Mouse (Mus musculus): ENCODE results near the gene Foxred2. TPM values are rescaled to one million over a fixed set of nuclear protein-coding genes. Genes with fewer than 3 reads are reported as not detected.

Foxred2 gene
- polyA plus RNA-seq, 1 experiment from 2014 or later: 3.2 TPM

- H3K4me1 ChIP-seq (replicated peaks; ENCODE audit: insufficient read depth, low read length): peaks cover 9% of the 10 kb centered on the region; the same call in 1 of the 2 replicates
- no peak for TF ChIP-seq CTCF (IDR thresholded peaks at IDR 0.05; ENCODE audit: low read depth)
- H3K9me3 ChIP-seq (replicated peaks; ENCODE audit: low read length): no peaks in the 10 kb centered on the region
- H3K27ac ChIP-seq: no peak overlapping the region
- H3K27me3 ChIP-seq (ENCODE audit: insufficient read depth, low read length): no peaks in the 10 kb centered on the region
- peaks cover 81% of the 10 kb centered on the region for H3K36me3 ChIP-seq (ENCODE audit: insufficient read depth, low read length)
- no peak for ATAC-seq (replicated peaks; ENCODE audit: low FRiP score, low read depth)
- H3K4me3 ChIP-seq (replicated peaks; ENCODE audit: low read depth, low read length): no peak overlapping the region
- 85% methylated on average over 9 of the region's 9 CpGs for WGBS
- no peak overlapping the region for H3K4me2 ChIP-seq (ENCODE audit: low read length)
- no peak for DNase-seq (ENCODE audit: low spot score)
- H3K9ac ChIP-seq (ENCODE audit: low read depth, low read length): no peak overlapping the region
These were observed 8.6 kb upstream of the Foxred2 start for GRCm38 (mm10) chr15:77965117-77965528.

DNA sequence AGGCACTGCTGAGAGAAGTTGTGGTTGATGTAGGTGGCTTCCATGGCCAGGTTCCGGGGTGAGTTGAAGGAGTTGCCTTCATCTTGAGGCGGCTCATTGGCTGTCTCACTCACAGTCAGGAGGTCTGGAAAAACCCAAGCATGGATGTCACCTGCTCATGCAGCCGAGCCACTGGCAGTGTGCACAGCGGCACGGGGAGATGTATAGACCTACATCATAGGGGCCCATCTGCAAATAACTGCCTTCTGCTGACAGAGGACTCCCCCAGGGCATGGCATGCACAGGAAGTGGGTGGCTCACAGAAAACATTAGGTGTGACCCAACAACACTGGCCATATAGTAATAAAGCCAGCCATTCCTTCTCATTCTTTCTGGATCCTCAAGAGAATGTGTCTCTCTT lies 5.9 kb upstream of the Foxred2 start:
- Histone ChIP-seq H3K36me3 (ENCODE audit: insufficient read depth, low read length) (peaks cover 88% of the 10 kb centered on the region), H3K27me3 (ENCODE audit: insufficient read depth, low read length) (no peaks in the 10 kb centered on the region), H3K4me1 (replicated peaks; ENCODE audit: insufficient read depth, low read length) (no peaks in the 10 kb centered on the region), H3K9ac (ENCODE audit: low read depth, low read length) (no peak overlapping the region), H3K4me2 (ENCODE audit: low read length) (no peak overlapping the region), H3K27ac (no peak overlapping the region), H3K9me3 (replicated peaks; ENCODE audit: low read length) (no peaks in the 10 kb centered on the region), H3K4me3 (replicated peaks; ENCODE audit: low read depth, low read length) (no peak overlapping the region)
- WGBS: 94% methylated on average over 5 of the region's 5 CpGs
- TF ChIP-seq CTCF (IDR thresholded peaks at IDR 0.05; ENCODE audit: low read depth): no peak
- no peak for DNase-seq (ENCODE audit: low spot score)
- ATAC-seq (replicated peaks; ENCODE audit: low FRiP score, low read depth): no peak

GRCm38 (mm10) chr15:77960693-77961092 lies 4.2 kb upstream of the Foxred2 start:
- no peaks in the 10 kb centered on the region for H3K27me3 ChIP-seq (ENCODE audit: insufficient read depth, low read length)
- TF ChIP-seq CTCF (IDR thresholded peaks at IDR 0.05; ENCODE audit: low read depth): no peak
- H3K9ac ChIP-seq (ENCODE audit: low read depth, low read length): no peak overlapping the region
- WGBS: 88% methylated on average over 6 of the region's 6 CpGs
- DNase-seq (ENCODE audit: low spot score): no peak
- H3K36me3 ChIP-seq (ENCODE audit: insufficient read depth, low read length): peaks cover 72% of the 10 kb centered on the region
- H3K4me3 ChIP-seq (replicated peaks; ENCODE audit: low read depth, low read length): no peak overlapping the region
- H3K4me2 ChIP-seq (ENCODE audit: low read length): no peak overlapping the region
- H3K9me3 ChIP-seq (replicated peaks; ENCODE audit: low read length): no peaks in the 10 kb centered on the region
- H3K4me1 ChIP-seq (replicated peaks; ENCODE audit: insufficient read depth, low read length): peaks cover 7% of the 10 kb centered on the region
- no peak for ATAC-seq (replicated peaks; ENCODE audit: low FRiP score, low read depth)
- no peak overlapping the region for H3K27ac ChIP-seq

GRCm38 (mm10) chr15:77958071-77958470 lies 1.5 kb upstream of the Foxred2 start:
- H3K4me2 ChIP-seq (ENCODE audit: low read length): no peak overlapping the region
- no peak overlapping the region for H3K27ac ChIP-seq
- WGBS: 61% methylated on average over 3 of the region's 3 CpGs
- DNase-seq (ENCODE audit: low spot score): no peak
- H3K4me1 ChIP-seq (replicated peaks; ENCODE audit: insufficient read depth, low read length): peaks cover 9% of the 10 kb centered on the region
- no peak for TF ChIP-seq CTCF (IDR thresholded peaks at IDR 0.05; ENCODE audit: low read depth)
- H3K27me3 ChIP-seq (ENCODE audit: insufficient read depth, low read length): no peaks in the 10 kb centered on the region
- no peak overlapping the region for H3K4me3 ChIP-seq (replicated peaks; ENCODE audit: low read depth, low read length)
- H3K9me3 ChIP-seq (replicated peaks; ENCODE audit: low read length): no peaks in the 10 kb centered on the region
- no peak for ATAC-seq (replicated peaks; ENCODE audit: low FRiP score, low read depth)
- no peak overlapping the region for H3K9ac ChIP-seq (ENCODE audit: low read depth, low read length)
- H3K36me3 ChIP-seq (ENCODE audit: insufficient read depth, low read length): peaks cover 47% of the 10 kb centered on the region

- H3K4me1 ChIP-seq (replicated peaks; ENCODE audit: insufficient read depth, low read length): peaks cover 9% of the 10 kb centered on the region
- 43% methylated on average over 5 of the region's 5 CpGs for WGBS
- H3K9me3 ChIP-seq (replicated peaks; ENCODE audit: low read length): no peaks in the 10 kb centered on the region
- DNase-seq (ENCODE audit: low spot score) (no peak), ATAC-seq (replicated peaks; ENCODE audit: low FRiP score, low read depth) (no peak)
- TF ChIP-seq CTCF (IDR thresholded peaks at IDR 0.05; ENCODE audit: low read depth): no peak
- H3K27ac ChIP-seq: no peak overlapping the region
- H3K9ac ChIP-seq (ENCODE audit: low read depth, low read length): no peak overlapping the region
- no peak overlapping the region for H3K4me2 ChIP-seq (ENCODE audit: low read length)
- H3K27me3 ChIP-seq (ENCODE audit: insufficient read depth, low read length): no peaks in the 10 kb centered on the region
- H3K36me3 ChIP-seq (ENCODE audit: insufficient read depth, low read length): peaks cover 43% of the 10 kb centered on the region
- H3K4me3 ChIP-seq (replicated peaks; ENCODE audit: low read depth, low read length): no peak overlapping the region
These were observed 1.1 kb upstream of the Foxred2 start for GRCm38 (mm10) chr15:77957625-77958024.

GRCm38 (mm10) chr15:77955440-77956403 lies 800 bp downstream of the Foxred2 start:
- no peak for TF ChIP-seq CTCF (IDR thresholded peaks at IDR 0.05; ENCODE audit: low read depth)
- Histone ChIP-seq H3K4me3 (replicated peaks; ENCODE audit: low read depth, low read length) (peak overlapping the region; percentile 32), H3K4me1 (replicated peaks; ENCODE audit: insufficient read depth, low read length) (peaks cover 9% of the 10 kb centered on the region), H3K27me3 (ENCODE audit: insufficient read depth, low read length) (no peaks in the 10 kb centered on the region), H3K27ac (no peak overlapping the region), H3K4me2 (ENCODE audit: low read length) (peak overlapping the region; percentile 58), H3K9me3 (replicated peaks; ENCODE audit: low read length) (no peaks in the 10 kb centered on the region), H3K36me3 (ENCODE audit: insufficient read depth, low read length) (peaks cover 24% of the 10 kb centered on the region), H3K9ac (ENCODE audit: low read depth, low read length) (0 out of 2 replicates have a peak overlapping the region, but pooled peaks have one; percentile 18)
- 8% methylated on average over 52 of the region's 52 CpGs for WGBS
- ATAC-seq (replicated peaks; ENCODE audit: low FRiP score, low read depth): 0 out of 2 replicates have a peak, but pooled peaks have one; percentile 22
- DNase-seq (ENCODE audit: low spot score): no peak

Data from kidney, postnatal 0 days (tissue).